Mouse (Mus musculus): Measurements from ENCODE around the gene Ripor2.

GRCm38 (mm10) chr13:24623631-24624030, 41.6 kb downstream of the Ripor2 start:
- no peak for TF ChIP-seq ZNF384 (IDR thresholded peaks at IDR 0.05; ENCODE audit: low read depth, low read length)
- TF ChIP-seq POLR2A (IDR thresholded peaks at IDR 0.05; ENCODE audit: low read depth, low read length) = no peak
- TF ChIP-seq ZMIZ1 (IDR thresholded peaks at IDR 0.05; ENCODE audit: low read depth, low read length) = no peak
- TF ChIP-seq JUND (conservative IDR thresholded peaks at IDR 0.05; ENCODE audit: low read depth, low read length) = no peak
- no peak for TF ChIP-seq CTCF (conservative IDR thresholded peaks at IDR 0.05 in 1 of 2, IDR thresholded peaks at IDR 0.05 in 1 of 2; ENCODE audit: low read depth in 2 of 2, low read length in 2 of 2)
- TF ChIP-seq MEF2A (IDR thresholded peaks at IDR 0.05; ENCODE audit: borderline replicate concordance, low read depth, low read length) = no peak
- TF ChIP-seq MAX (IDR thresholded peaks at IDR 0.05; ENCODE audit: low read length) = no peak
- TF ChIP-seq E2F4 (IDR thresholded peaks at IDR 0.05; ENCODE audit: insufficient replicate concordance, low read depth, low read length) = no peak
- no peak for TF ChIP-seq BHLHE40 (IDR thresholded peaks at IDR 0.05; ENCODE audit: low read depth, low read length)
- no peak for TF ChIP-seq EP300 (IDR thresholded peaks at IDR 0.05; ENCODE audit: low read length)
